9 mouse cellular contexts compared by ENCODE assay signal in genomic region chr4:119072941-119073451, GRCm38 (mm10). TPM values are rescaled to one million over a fixed set of nuclear protein-coding genes. Genes with fewer than 3 reads are reported as not detected.
DNase-seq lines count a peak whose midpoint lies in the region; ATAC-seq and TF ChIP-seq lines count a peak whose summit lies in the region.
"Had no signal": no experiment of that assay in that cellular context is flagged by ENCODE, and none has a peak within 500 bp of the region (broad histone marks: within the 10 kb centered on the region; RNA-seq: fewer than 3 reads in every experiment).

No protein-coding gene starts in this region.

- peak overlapping the region; percentile 14 for H3K4me3 ChIP-seq in kidney, embryonic 14.5 days (ENCODE audit: low read length)
- H3K4me3 ChIP-seq in hindbrain, embryonic 16.5 days (ENCODE audit: low read length), result peak overlapping the region; percentile 23
- H3K4me3 ChIP-seq in midbrain, postnatal 0 days (ENCODE audit: low read depth, low read length), result peak overlapping the region; percentile 10; the same call in 1 of the 2 replicates
- H3K4me3 ChIP-seq: gastrocnemius, adult 2 months had no signal

- no peak for TF ChIP-seq CTCF in midbrain, postnatal 0 days (IDR thresholded peaks at IDR 0.05)

- 6% methylated on average over 26 of the region's 28 CpGs for WGBS in kidney, embryonic 14.5 days
- 10% methylated on average over 24 of the region's 28 CpGs for WGBS in hindbrain, embryonic 16.5 days
- WGBS in midbrain, postnatal 0 days, result 7% methylated on average over 27 of the region's 28 CpGs

- ATAC-seq in kidney, embryonic 14.5 days (ENCODE audit: low FRiP score, low TSS enrichment), result peak; percentile 71
- ATAC-seq in hindbrain, embryonic 16.5 days, result 0 out of 2 replicates have a peak, but pooled peaks have one; percentile 19
- ATAC-seq in midbrain, postnatal 0 days (ENCODE audit: low FRiP score), result peak; percentile 36; the same call in 1 of the 2 replicates
- ATAC-seq in CD4-positive, CD25-positive, alpha-beta regulatory T cell, adult 4 months, result no peak

- no peak for DNase-seq in kidney, postnatal 14 days
- peak; percentile 84 for DNase-seq in embryo, embryonic 9.5 days (ENCODE audit: extremely low spot score)
- DNase-seq in midbrain, postnatal 0 days (ENCODE audit: low spot score), result no peak
- no peak for DNase-seq in frontal cortex, adult 2 months (ENCODE audit: extremely low spot score in 1 of 2, low spot score in 1 of 2)
- DNase-seq in urinary bladder, adult 2 months (ENCODE audit: low spot score), result no peak
- DNase-seq: gastrocnemius, adult 2 months had no signal

- H3K4me1 ChIP-seq in kidney, embryonic 14.5 days (ENCODE audit: control insufficient read depth, insufficient read depth, low read length), result peaks cover 18% of the 10 kb centered on the region
- peaks cover 9% of the 10 kb centered on the region for H3K4me1 ChIP-seq in hindbrain, embryonic 16.5 days (ENCODE audit: control insufficient read depth, insufficient read depth, low read depth, low read length)
- H3K4me1 ChIP-seq in midbrain, postnatal 0 days (ENCODE audit: insufficient read depth, low read length), result 0 out of 2 replicates have a peak, but pooled peaks cover 8% of the 10 kb centered on the region

- no peaks in the 10 kb centered on the region for H3K9me3 ChIP-seq in kidney, embryonic 14.5 days (ENCODE audit: control insufficient read depth, low read length)
- H3K9me3 ChIP-seq in hindbrain, embryonic 16.5 days (ENCODE audit: control insufficient read depth, low read length), result no peaks in the 10 kb centered on the region
- H3K9me3 ChIP-seq in midbrain, postnatal 0 days (ENCODE audit: low read length), result no peaks in the 10 kb centered on the region

- H3K4me2 ChIP-seq in kidney, embryonic 14.5 days (replicated peaks; ENCODE audit: low read depth, low read length), result peak overlapping the region; percentile 38
- peak overlapping the region; percentile 47 for H3K4me2 ChIP-seq in hindbrain, embryonic 16.5 days (ENCODE audit: low read length)
- peak overlapping the region; percentile 38 for H3K4me2 ChIP-seq in midbrain, postnatal 0 days (ENCODE audit: low read depth, low read length, poor library complexity, severe bottlenecking)

- peaks cover 14% of the 10 kb centered on the region; the same call in 1 of the 2 replicates for H3K27me3 ChIP-seq in kidney, embryonic 14.5 days (ENCODE audit: control insufficient read depth, insufficient read depth, low read length)
- H3K27me3 ChIP-seq in hindbrain, embryonic 16.5 days (replicated peaks; ENCODE audit: control insufficient read depth, insufficient read depth, low read length), result peaks cover 6% of the 10 kb centered on the region
- H3K27me3 ChIP-seq in midbrain, postnatal 0 days (ENCODE audit: insufficient read depth, low read length), result peaks cover 19% of the 10 kb centered on the region; the same call in 1 of the 2 replicates

- peak overlapping the region; percentile 31 for H3K9ac ChIP-seq in kidney, embryonic 14.5 days (ENCODE audit: low read depth, low read length)
- H3K9ac ChIP-seq in hindbrain, embryonic 16.5 days (ENCODE audit: low read depth, low read length), result peak overlapping the region; percentile 18; the same call in 1 of the 2 replicates
- H3K9ac ChIP-seq in midbrain, postnatal 0 days (replicated peaks; ENCODE audit: low read length, poor library complexity, severe bottlenecking), result no peak overlapping the region

- H3K36me3 ChIP-seq in kidney, embryonic 14.5 days (ENCODE audit: control insufficient read depth, insufficient read depth, low read length), result no peaks in the 10 kb centered on the region
- H3K36me3 ChIP-seq in hindbrain, embryonic 16.5 days (ENCODE audit: control insufficient read depth, insufficient read depth, low read length), result no peaks in the 10 kb centered on the region
- no peaks in the 10 kb centered on the region for H3K36me3 ChIP-seq in midbrain, postnatal 0 days (ENCODE audit: insufficient read depth, low read length)

- peak overlapping the region; percentile 65 for H3K27ac ChIP-seq in kidney, embryonic 14.5 days (ENCODE audit: low read depth, low read length)
- H3K27ac ChIP-seq in hindbrain, embryonic 16.5 days (ENCODE audit: low read depth, low read length), result no peak overlapping the region
- H3K27ac ChIP-seq in midbrain, postnatal 0 days (ENCODE audit: low read depth, low read length), result no peak overlapping the region
- H3K27ac ChIP-seq: gastrocnemius, adult 2 months had no signal

RNA-seq across cellular contexts. Expression of gene Slc2a1, which starts 35.5 kb away (rescaled TPM):
- polyA plus RNA-seq in kidney, embryonic 14.5 days (2014; fragmentation: Nextera tagmentation; extraction: Ambion mirVana), result 53.6 and 74.1 TPM in 2 replicates
- 100 and 106 TPM in 2 replicates for polyA plus RNA-seq in hindbrain, embryonic 16.5 days (2015; fragmentation: Nextera tagmentation; extraction: Ambion mirVana)
- 85.1 and 104 TPM in 2 replicates for total RNA-seq in midbrain, postnatal 0 days (2014; rRNA removed)
- 43.1 and 46.4 TPM in 2 replicates for polyA plus RNA-seq in midbrain, postnatal 0 days (2015; fragmentation: Nextera tagmentation; extraction: Ambion mirVana)
- 10 to 100 TPM; 33.8 to 49.9 TPM for polyA plus RNA-seq in CD4-positive, CD25-positive, alpha-beta regulatory T cell, adult 4 months (2017; shearing (Covaris generic))
- polyA plus RNA-seq in frontal cortex, adult 2 months (2012; rRNA removed), result 98.9 and 106 TPM in 2 replicates
- 36.2 and 38.7 TPM in 2 replicates for polyA plus RNA-seq in urinary bladder, adult 2 months (2012; rRNA removed)
